Mouse (Mus musculus) liver, embryonic 13.5 days (tissue): ENCODE data around the gene 4930539E08Rik. TPM values are rescaled to one million over a fixed set of nuclear protein-coding genes. Genes with fewer than 3 reads are reported as not detected.

Source experiments
- ATAC-seq: fragments of 200-750 bp; cut with Nextera tagmentation; 2 replicates; pipeline ENCODE4 v1.8.0; 2017; ENCODE audit warnings: low read depth, mild to moderate bottlenecking, moderate number of reproducible peaks, moderate library complexity
- DNase-seq: peaks from one replicate; pipeline ENCODE4 v3.0.0; 2022
- H3K27ac ChIP-seq: fragments of 300-500 bp; sonication (generic); 2 replicates; pipeline ENCODE4 v1.5.1; 2015; ENCODE audit warnings: moderate library complexity, mild to moderate bottlenecking, inconsistent platforms
- H3K27me3 ChIP-seq: fragments of 300-500 bp; sonication (generic); 2 replicates; pipeline ENCODE4 v1.6.1; 2015; ENCODE audit warnings: mild to moderate bottlenecking, inconsistent platforms
- H3K36me3 ChIP-seq: fragments of 300-500 bp; sonication (generic); 2 replicates; pipeline ENCODE4 v1.6.1; 2015; ENCODE audit warnings: mild to moderate bottlenecking, inconsistent platforms
- H3K4me1 ChIP-seq: fragments of 300-500 bp; sonication (generic); replicated peaks from 2 replicates; pipeline ENCODE4 v1.6.1; 2015; ENCODE audit warnings: inconsistent platforms
- H3K4me2 ChIP-seq: fragments of 300-500 bp; sonication (generic); 2 replicates; pipeline ENCODE4 v1.6.1; 2015; ENCODE audit warnings: inconsistent platforms, mild to moderate bottlenecking, moderate library complexity
- H3K4me3 ChIP-seq: fragments of 300-500 bp; sonication (generic); replicated peaks from 2 replicates; pipeline ENCODE4 v1.5.1; 2015; ENCODE audit warnings: mild to moderate bottlenecking, inconsistent platforms
- H3K9ac ChIP-seq: fragments of 300-500 bp; sonication (generic); 2 replicates; pipeline ENCODE4 v1.6.1; 2015; ENCODE audit warnings: mild to moderate bottlenecking, inconsistent platforms
- H3K9me3 ChIP-seq: fragments of 300-500 bp; sonication (generic); replicated peaks from 2 replicates; pipeline ENCODE4 v1.6.1; 2016; ENCODE audit warnings: inconsistent platforms
- WGBS: fragments of 180-500 bp; shearing (Covaris S2); methylation state at CpG from one replicate; pipeline ENCODE4 v1.1.7; 2015; ENCODE audit not compliant: insufficient replicate concordance; 5-methylcytosine and 5-hydroxymethylcytosine counted together
- polyA plus RNA-seq: library from polyadenylated mRNA; unstranded; fragments of >200 nt; fragmentation: Nextera tagmentation; extraction: Ambion mirVana; gene quantifications from 2 replicates; pipeline ENCODE4 v1.2.1, GENCODE M21; 2015

4930539E08Rik gene
- polyA plus RNA-seq: 0.08 and 0.15 TPM in 2 replicates

DNA sequence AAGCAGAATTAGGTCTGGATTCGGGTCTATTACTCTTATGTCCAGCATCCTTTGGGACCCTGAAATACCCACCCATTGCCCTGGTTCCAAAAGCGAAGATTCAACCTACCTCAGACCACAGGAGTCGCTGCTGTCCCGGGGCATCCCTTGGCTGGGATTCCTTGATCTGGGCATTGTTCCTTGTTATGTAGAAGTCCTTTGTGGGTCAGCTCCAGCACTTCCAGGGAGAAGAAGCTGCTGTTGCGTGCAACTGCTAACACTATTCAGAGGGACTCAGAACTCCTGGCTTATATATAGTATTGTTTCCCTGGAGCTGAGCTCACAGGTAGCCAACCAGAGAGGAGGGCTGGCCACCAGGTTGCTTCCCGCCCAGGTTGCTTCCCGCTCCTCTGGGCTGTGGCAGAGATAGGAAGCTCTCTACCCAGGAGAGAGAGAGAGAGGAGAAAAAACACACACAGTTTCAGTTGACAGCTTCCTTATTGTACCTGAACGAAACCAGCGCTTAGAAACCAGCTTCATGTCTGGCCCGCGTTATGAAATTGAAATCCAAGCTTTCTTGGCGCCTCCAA, at the start of gene 4930539E08Rik:
TSS of gene 4930539E08Rik (minus strand) at position 265 of the 569 bp plus-strand sequence.
- H3K9ac ChIP-seq: no peak within 1 kb of the TSS

DNA sequence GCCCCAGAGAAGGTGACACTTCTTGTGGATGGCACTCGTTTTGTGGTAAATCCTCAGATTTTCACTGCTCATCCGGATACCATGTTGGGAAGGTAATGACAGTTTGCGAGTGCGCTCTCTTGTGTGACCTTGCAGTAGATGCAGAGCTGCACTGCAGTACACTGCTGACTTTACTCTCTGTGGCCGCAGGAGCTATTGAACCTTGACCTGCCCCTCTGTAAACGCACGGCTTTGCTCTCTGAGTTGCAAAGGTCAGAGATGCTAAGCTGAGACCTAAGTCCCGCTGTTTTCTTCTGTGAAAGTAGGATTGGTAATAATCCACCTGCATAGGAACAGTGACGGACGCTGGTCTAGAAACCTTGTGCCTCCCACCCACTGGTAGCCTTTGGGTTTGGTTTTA, 46.5 kb upstream of the 4930539E08Rik start:
- WGBS: 86% methylated on average over 10 of the region's 10 CpGs
- Histone ChIP-seq H3K4me2 (no peak overlapping the region), H3K27ac (0 out of 2 replicates have a peak overlapping the region, but pooled peaks have one; percentile 43), H3K9me3 (no peaks in the 10 kb centered on the region), H3K9ac (no peak overlapping the region), H3K4me1 (peaks cover 37% of the 10 kb centered on the region), H3K36me3 (peaks cover 88% of the 10 kb centered on the region), H3K27me3 (no peaks in the 10 kb centered on the region), H3K4me3 (no peak overlapping the region)
- ATAC-seq (0 out of 2 replicates have a peak, but pooled peaks have one; percentile 45), DNase-seq (no peak)

More for the DNA sequence above, at the start of gene 4930539E08Rik:
- DNase-seq (no peak), ATAC-seq (no peak)
- Histone ChIP-seq H3K27ac (no peak within 1 kb of the TSS), H3K27me3 (peaks cover 11% of the 10 kb centered on the region), H3K36me3 (no peaks in the 10 kb centered on the region), H3K4me3 (no peak within 1 kb of the TSS), H3K4me2 (no peak within 1 kb of the TSS), H3K9me3 (no peaks in the 10 kb centered on the region), H3K4me1 (peaks cover 4% of the 10 kb centered on the region)
- 56% methylated on average over 12 of the region's 12 CpGs for WGBS

DNA sequence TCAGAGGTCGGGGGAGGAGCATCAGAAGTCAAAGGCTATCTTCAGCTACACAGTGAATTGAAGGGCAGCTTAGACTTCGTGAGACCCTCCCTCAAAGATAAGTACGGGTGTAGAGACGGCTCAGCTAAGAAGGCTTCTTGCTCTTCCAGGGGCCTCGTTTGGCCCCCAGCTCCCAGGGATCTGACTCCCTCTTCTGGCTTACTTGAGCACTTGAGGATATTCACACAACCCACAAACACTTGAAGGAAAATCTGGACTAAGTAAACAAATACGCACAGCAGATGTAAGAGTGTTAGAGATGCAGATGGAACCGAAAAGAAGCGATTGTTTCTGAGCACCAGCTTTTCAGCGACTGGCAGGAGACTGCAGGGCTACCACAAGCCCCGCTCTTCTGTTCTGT, 45.5 kb upstream of the 4930539E08Rik start:
- WGBS: 61% methylated on average over 10 of the region's 10 CpGs

DNA sequence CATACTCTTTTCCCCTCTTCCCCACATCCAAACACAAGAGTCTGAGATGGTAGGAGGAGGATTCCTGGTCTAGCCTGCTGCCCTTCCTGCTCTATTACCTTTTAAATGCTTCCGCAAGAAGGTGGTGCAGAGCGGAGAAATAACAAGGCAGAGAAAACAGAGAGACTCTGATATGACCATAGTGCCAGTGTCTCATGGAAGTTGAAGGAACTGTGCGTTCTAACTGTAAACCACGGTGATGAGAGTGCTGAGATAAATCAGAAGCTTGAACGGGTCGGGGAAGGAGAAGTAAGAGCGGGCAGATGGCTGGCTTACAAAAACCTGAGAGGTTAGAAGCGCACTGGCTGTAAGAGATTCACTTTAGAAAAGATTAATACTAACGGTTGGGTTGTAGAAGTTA, 39.3 kb upstream of the 4930539E08Rik start:
- peak overlapping the region; percentile 94 for H3K9ac ChIP-seq

More for the DNA sequence above, 45.5 kb upstream of the 4930539E08Rik start:
- Histone ChIP-seq H3K27me3 (no peaks in the 10 kb centered on the region), H3K27ac (peak overlapping the region; percentile 43; the same call in 1 of the 2 replicates), H3K4me1 (peaks cover 36% of the 10 kb centered on the region), H3K4me3 (no peak overlapping the region), H3K9ac (no peak overlapping the region), H3K36me3 (peaks cover 88% of the 10 kb centered on the region), H3K9me3 (0 out of 2 replicates have a peak, but pooled peaks cover 3% of the 10 kb centered on the region), H3K4me2 (no peak overlapping the region)
- DNase-seq (no peak), ATAC-seq (no peak)

DNA sequence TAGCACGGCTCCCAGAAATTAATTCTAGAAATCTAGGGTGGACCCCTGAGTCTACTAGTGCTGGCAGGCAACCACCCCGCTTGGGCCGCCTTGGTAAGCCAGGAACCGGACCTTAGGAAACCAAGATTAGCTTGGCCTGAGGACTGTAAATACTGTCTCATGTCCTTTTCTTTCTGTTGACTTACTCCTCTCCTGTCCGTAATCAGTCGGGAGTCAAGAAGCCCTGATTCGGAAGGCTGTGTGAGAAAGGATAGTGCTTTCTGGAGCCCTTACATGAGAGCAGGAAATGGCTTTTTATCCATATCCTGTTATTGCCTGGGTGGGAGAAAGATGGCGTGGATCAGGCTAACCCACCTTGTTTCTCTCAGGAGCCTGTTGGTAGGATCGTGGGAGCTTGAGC, 38.1 kb upstream of the 4930539E08Rik start:
- WGBS: 5% methylated on average over 9 of the region's 9 CpGs
- Histone ChIP-seq H3K9me3 (0 out of 2 replicates have a peak, but pooled peaks cover 3% of the 10 kb centered on the region), H3K4me1 (peaks cover 38% of the 10 kb centered on the region), H3K36me3 (peaks cover 32% of the 10 kb centered on the region), H3K27ac (peak overlapping the region; percentile 99), H3K9ac (peak overlapping the region; percentile 94), H3K4me3 (peak overlapping the region; percentile 79), H3K27me3 (no peaks in the 10 kb centered on the region), H3K4me2 (peak overlapping the region; percentile 83)
- DNase-seq (no peak), ATAC-seq (no peak)

More for the DNA sequence above, 39.3 kb upstream of the 4930539E08Rik start:
- H3K4me1 ChIP-seq: peaks cover 43% of the 10 kb centered on the region
- no peak for ATAC-seq
- DNase-seq: no peak
- peak overlapping the region; percentile 83 for H3K4me2 ChIP-seq
- peak overlapping the region; percentile 99 for H3K27ac ChIP-seq
- no peaks in the 10 kb centered on the region for H3K27me3 ChIP-seq
- H3K36me3 ChIP-seq: peaks cover 43% of the 10 kb centered on the region
- WGBS: 54% methylated on average over 9 of the region's 9 CpGs
- peak overlapping the region; percentile 79 for H3K4me3 ChIP-seq
- 0 out of 2 replicates have a peak, but pooled peaks cover 3% of the 10 kb centered on the region for H3K9me3 ChIP-seq

DNA sequence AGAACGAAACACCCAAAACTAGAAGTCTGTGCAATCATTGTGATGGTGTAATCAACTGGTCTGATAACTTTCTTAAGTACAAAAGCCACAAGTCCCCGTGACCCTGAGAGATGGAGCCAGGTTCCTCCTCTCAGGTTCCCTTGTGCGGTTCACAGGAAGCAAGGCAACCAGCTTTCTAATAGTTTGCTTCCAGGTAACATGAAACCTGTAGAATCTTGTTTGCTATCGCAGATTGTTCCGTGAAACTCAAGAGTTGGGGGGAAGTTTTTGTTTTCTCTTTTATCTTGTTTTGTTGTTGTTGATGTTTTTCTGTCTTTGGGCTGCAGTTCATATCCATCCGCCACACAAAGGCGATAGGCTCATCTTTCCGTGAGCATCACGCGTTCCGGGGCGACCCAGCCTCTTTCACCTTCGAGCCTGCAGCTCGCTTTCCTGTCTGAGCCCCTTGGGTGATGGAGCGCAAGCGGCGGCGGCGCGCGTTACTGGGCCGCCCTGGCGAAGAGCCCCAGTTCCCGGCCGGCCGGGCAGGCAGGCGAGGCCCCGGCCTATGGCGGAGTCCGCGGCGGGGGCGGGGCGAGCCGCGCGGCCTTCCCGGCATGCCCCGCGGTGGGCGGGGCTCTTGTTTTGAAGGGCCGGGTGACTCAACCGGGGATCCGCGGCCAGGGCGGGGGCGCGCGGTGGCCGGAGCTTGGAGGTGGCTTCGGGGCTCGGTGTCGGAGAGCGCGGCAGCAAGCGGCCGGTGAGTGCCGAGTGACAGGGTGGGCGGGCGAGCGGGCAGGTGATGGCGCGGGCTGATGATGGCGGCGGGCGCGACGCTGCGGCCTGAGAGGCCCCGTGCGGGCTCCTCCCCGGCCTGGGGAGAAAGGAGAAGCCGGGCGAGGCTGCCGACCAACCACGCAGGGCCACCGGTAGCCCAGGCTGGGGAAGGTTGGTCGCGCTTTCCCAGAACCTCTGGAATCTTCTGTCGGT, 37.0 kb upstream of the 4930539E08Rik start, which contains the start of gene Kctd20:
TSS of gene Kctd20 (plus strand) at position 120 of the 969 bp plus-strand sequence.
- Histone ChIP-seq H3K4me2 (peak within 1 kb of the TSS; percentile 83), H3K4me1 (peaks cover 34% of the 10 kb centered on the region), H3K9ac (peak within 1 kb of the TSS; percentile 94), H3K27me3 (no peaks in the 10 kb centered on the region), H3K27ac (peak within 1 kb of the TSS; percentile 99), H3K4me3 (peak within 1 kb of the TSS; percentile 79), H3K36me3 (peaks cover 25% of the 10 kb centered on the region), H3K9me3 (peaks cover 8% of the 10 kb centered on the region; the same call in 1 of the 2 replicates)
- WGBS: under 1% methylated on average over 79 of the region's 80 CpGs
- peak; percentile 92 for DNase-seq
- ATAC-seq: peak; percentile 92

DNA sequence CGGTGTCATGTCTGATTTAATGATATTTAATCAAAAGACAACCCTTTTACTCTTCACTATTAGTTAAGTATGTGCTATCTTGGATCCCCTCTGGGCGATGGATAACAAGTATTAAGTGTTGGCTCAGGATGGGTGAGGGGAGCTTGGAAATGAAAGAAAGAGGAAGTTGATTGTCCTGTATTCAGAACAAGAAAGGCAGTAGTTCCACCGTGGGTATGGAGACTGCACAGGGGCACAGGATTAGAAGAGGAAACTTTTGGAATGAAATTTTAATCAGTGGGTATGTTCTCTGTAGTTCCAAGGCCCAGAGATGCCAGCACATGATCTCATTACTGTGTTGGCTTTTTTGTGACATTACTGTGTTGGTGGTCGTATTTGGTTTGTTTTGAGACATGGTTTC, 35.6 kb upstream of the 4930539E08Rik start:
- peak overlapping the region; percentile 72; the same call in 1 of the 2 replicates for H3K4me2 ChIP-seq
- peaks cover 34% of the 10 kb centered on the region for H3K4me1 ChIP-seq
- DNase-seq: no peak
- peak overlapping the region; percentile 99 for H3K27ac ChIP-seq
- peaks cover 8% of the 10 kb centered on the region; the same call in 1 of the 2 replicates for H3K9me3 ChIP-seq
- WGBS: 49% methylated on average over 4 of the region's 4 CpGs
- no peak for ATAC-seq
- H3K4me3 ChIP-seq: no peak overlapping the region
- H3K36me3 ChIP-seq: peaks cover 16% of the 10 kb centered on the region
- H3K9ac ChIP-seq: peak overlapping the region; percentile 94; the same call in 1 of the 2 replicates
- H3K27me3 ChIP-seq: no peaks in the 10 kb centered on the region

DNA sequence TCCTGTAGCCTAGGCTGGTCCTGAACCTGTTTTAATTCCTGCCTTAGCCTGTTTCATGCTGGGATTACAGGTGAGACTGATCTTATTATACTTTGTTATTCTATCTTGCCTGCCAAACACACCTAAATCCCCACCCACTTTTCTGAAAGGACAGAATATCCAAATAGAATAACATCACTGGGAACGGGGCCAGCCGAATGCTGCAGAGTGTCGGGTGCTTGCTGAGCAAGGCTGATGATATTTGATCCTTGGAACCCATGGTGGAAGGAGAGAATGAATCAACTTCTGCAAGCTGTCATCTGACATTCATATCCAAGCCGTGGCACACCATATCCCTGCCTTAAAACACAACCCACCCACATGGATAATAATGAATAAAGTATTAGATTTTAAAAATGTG, 33.5 kb upstream of the 4930539E08Rik start:
- Histone ChIP-seq H3K4me2 (no peak overlapping the region), H3K27ac (no peak overlapping the region), H3K4me1 (peaks cover 16% of the 10 kb centered on the region), H3K27me3 (no peaks in the 10 kb centered on the region), H3K4me3 (no peak overlapping the region), H3K9me3 (peaks cover 8% of the 10 kb centered on the region; the same call in 1 of the 2 replicates), H3K9ac (no peak overlapping the region), H3K36me3 (no peaks in the 10 kb centered on the region)
- DNase-seq (no peak), ATAC-seq (no peak)
- 80% methylated on average over 4 of the region's 4 CpGs for WGBS

DNA sequence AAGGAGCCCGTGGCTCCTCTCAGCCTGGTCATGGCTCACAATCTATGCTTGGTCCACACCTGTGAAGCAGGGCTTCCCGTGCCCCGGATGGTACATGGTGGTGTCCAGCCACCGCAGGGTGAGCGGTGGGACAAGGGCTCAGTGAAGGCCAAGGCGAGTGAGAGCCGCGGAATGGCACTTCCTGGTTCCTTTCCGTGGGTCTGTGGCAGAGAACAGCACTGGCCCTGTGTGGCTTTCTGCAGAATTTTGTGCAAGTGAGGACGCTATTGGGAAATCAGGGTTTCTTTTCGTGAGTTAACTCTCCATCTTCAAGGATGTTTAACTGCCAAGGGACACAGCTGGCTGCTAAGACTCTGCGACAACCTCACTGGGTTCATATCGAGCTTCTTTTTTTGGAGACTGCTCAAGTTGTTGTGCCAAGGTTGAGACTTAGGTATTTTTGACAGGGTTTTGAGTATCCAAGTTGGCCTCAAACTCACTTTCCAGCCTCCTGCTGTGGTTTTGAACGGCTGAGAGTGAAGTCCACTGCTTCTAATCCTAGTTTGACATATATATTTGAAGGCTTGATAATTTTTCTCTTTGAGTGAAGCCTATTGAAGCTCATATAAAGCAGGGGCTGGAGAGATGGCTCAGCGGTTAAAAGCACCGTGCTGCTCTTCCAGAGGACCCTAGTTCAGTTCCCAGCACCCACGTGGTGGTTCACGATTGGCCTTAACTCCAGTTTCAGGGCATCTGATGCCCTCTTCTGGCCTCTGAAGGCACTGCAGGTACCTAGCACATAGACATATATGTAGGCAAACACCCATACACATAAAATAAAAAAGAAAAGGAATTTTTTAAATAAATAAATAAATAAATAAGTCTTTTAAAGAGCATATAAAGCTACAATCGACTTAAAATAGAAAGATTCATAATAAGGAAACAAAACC, 32.2 kb upstream of the 4930539E08Rik start:
- no peak overlapping the region for H3K4me2 ChIP-seq
- WGBS: 79% methylated on average over 19 of the region's 19 CpGs
- DNase-seq (no peak), ATAC-seq (no peak)
- H3K4me1 ChIP-seq: peaks cover 16% of the 10 kb centered on the region
- peaks cover 8% of the 10 kb centered on the region; the same call in 1 of the 2 replicates for H3K9me3 ChIP-seq
- H3K27ac ChIP-seq: no peak overlapping the region
- no peaks in the 10 kb centered on the region for H3K36me3 ChIP-seq
- no peak overlapping the region for H3K4me3 ChIP-seq
- H3K9ac ChIP-seq: no peak overlapping the region
- no peaks in the 10 kb centered on the region for H3K27me3 ChIP-seq

DNA sequence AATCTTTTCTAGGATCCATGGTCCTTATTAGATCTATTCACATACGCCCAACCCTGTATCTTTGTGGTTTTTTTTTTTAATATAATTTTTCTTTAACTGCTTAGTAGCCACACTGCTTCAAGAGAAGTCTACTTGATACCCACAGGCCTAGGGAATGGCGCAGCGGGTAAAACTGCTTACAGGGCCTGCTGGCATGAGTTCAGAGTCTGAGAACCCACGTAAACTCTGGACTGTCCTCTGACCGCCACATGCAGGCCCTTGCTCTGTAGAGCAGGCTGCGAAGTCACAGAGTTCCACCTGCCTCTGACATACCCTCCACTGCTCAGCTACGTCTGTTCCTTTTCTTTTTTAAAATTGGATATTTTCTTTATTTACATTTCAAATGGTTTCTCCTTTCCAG, 29.4 kb upstream of the 4930539E08Rik start:
- DNase-seq (no peak), ATAC-seq (no peak)
- H3K4me2 ChIP-seq: no peak overlapping the region
- WGBS: 82% methylated on average over 7 of the region's 7 CpGs
- H3K27me3 ChIP-seq: no peaks in the 10 kb centered on the region
- H3K4me1 ChIP-seq: peaks cover 11% of the 10 kb centered on the region
- peaks cover 8% of the 10 kb centered on the region; the same call in 1 of the 2 replicates for H3K9me3 ChIP-seq
- no peak overlapping the region for H3K4me3 ChIP-seq
- no peak overlapping the region for H3K9ac ChIP-seq
- no peaks in the 10 kb centered on the region for H3K36me3 ChIP-seq
- no peak overlapping the region for H3K27ac ChIP-seq
